Mouse (Mus musculus) retina, embryonic 14.5 days (tissue): ENCODE measurements at regions not wholly inside any gene's neighbourhood (a gene's known extent, or its start where the extent isn't known, plus 50 kb on each side); places are given as distances from the start of the nearest gene placed in this dataset.

Experiments used
- DNase-seq: peaks from one replicate; pipeline ENCODE4 v3.0.0-alpha.2; 2015; ENCODE audit warnings: low spot score

- peak; percentile 23 for DNase-seq
These were observed 87.9 kb downstream of the 1700008P02Rik start for GRCm38 (mm10) chr3:6532366-6532765.

- DNase-seq = no peak
These were observed 94.3 kb downstream of the 1700008P02Rik start for GRCm38 (mm10) chr3:6525987-6526386.

- no peak for DNase-seq
These were observed 95.1 kb downstream of the 1700008P02Rik start for GRCm38 (mm10) chr3:6525173-6525572.

GRCm38 (mm10) chr3:6511351-6511750, 108.9 kb downstream of the 1700008P02Rik start:
- DNase-seq = no peak

GRCm38 (mm10) chr3:6504136-6504535, 116.1 kb downstream of the 1700008P02Rik start:
- DNase-seq = no peak

GRCm38 (mm10) chr3:6484041-6484440, 136.2 kb downstream of the 1700008P02Rik start:
- DNase-seq = no peak

- DNase-seq = no peak
These were observed 138.6 kb downstream of the 1700008P02Rik start for GRCm38 (mm10) chr3:6481610-6482009.
